Mouse (Mus musculus) thymus, postnatal 14 days (tissue): Measurements from ENCODE around the gene Shoc2.

Source experiments
- DNase-seq: peaks from one replicate; pipeline ENCODE4 v3.0.0; 2021

The Shoc2 gene

DNA sequence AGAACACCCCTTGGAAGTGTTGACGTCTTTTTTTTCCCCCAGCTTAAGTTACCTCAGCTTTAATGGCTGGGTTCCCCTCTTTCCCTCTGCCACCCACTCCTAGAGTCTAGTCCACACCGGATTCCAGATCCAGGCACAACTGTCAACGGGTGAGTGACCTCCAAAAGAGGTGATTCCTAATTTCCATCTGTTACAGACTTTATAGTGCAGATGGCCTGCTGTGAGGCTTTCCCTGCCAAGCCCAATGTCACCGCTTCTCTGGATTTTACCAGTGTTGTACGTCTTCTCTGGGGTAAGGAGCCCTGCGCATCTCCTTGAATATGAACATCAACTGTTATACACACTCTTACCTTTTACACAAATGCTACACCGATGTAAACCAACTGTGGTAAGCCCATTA lies 95.3 kb downstream of the Shoc2 start:
- DNase-seq = no peak

DNA sequence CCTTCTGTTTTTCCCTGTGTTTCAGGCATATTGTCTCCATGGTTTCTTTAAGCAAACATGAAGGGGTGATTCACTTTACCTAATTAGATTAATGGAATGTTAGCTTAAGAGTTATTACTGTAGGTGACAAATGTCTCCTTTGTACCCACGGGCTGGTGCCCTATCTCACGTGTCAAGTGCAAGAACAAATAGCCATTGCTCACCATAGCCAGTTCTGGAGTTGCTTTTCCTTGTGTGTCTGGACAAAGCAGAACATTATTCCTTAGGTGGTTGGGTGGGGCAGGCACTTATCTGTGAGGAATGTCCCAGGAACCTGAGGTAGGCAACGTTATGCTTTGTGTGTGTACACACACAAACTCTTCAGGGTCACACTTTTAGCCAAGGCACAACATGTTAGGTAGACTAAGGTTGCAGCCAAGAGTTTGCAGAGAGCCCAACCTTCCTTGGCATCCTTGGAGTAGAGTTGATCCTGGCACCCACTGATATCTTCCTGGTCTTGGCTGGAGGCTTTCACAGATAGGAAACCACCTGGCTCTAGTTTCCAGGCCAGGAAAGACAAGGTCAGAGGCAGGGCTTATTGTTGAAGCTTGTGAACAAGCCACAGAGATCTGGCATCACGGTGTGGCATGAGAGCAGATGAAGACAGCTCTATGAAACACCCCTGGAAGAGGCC lies 96.4 kb downstream of the Shoc2 start:
- no peak for DNase-seq

DNA sequence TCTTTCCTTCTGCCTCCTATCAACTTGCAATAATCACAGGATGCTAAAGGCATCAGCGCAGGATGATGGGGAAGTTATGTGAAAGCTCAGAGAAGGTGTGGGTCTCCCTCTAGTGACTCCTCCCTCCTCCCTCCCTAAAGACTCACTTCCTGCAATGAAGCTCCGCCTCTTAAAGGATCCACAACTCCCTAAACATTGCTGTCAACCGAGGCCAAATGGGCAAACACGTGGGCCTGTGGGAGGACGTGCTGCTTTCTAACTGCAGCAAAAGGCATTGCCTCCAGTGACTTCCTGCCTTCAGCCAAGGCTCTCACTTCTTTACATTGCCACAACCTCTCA lies 96.9 kb downstream of the Shoc2 start:
- DNase-seq = peak; percentile 16

DNA sequence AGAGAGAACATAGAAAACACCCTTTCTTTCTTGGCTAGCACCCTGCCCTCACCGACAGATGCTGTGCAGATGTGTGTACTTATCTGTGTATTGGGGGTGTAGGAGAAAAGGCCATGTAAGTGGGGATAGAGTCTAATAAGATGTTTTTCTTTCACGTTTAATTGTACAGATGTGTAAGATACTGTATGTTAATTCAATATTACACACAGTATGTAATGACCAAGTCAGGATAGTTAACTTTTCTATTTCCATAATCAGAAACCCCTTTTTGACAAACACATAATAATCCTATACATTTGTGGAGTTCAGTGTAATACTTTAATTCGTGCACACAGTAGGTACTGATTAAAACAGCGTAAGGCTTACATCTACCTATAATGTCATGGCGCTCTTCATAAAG lies 99.7 kb downstream of the Shoc2 start, which contains the start of gene Adra2a:
Gene Adra2a (plus strand): TSS at position 301 of the 400 bp plus-strand sequence.
- DNase-seq = no peak

DNA sequence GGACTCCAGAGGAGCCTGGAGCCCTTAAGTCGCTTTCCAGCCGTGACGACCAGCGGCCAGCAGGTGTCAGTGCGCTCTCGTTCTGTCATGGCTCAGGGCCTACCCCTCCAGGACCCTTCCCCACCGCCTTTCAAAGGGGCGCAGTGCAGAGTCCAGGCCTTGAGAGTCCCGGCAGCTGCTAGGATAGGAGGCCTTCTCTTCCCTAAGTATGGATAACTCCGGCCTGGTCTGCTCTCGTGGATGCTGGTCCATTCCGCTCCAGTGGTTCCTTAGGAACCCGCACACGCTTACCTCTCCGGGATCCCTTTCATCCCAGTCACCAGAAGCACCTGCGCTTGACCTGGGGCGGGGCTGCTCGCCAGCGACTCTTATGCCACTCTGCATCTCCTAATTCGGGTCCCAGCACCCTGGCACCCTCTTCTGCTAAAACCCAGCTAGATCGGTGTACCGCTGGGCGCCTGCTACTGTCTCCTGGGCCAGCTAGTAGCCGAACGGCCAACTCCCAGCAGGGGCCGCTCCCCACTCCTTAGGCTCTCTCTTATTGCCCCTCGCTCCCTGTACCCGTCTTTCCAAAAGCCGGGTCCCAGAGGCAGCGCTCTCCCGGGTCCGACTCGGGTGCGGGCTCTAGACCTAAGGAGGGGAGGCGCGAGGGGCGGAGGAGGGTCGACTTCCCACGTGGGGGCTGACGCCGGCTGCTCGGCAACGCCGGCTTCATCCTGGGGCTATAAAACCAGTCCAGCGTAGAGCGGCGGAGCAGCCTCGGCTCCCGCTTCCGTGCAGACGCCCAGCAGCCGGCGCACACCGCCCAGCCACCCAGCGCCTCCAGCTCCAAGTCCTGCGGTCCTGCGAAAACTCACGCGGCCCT lies 100.6 kb downstream of the Shoc2 start:
- DNase-seq = peak; percentile 61

DNA sequence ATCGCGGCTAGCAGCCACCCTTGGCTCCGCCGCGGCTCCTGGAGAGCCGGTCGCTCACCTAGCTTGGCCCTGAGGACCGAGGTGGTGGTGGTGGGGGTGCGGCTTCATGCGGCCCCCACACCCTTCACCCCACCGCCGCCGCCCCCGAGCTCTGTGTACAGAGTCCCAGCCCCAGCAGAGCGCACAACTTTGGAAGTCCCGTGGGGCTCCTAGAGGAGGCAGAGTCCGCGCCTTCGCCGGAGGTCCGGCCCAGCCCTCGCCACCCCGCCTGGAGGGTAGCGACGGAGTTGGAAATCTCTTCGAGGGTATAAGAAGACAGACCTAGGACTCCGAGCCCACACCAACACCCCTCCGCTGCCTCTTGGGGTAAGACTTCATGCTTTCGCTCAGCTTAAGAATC lies 101.3 kb downstream of the Shoc2 start:
- peak; percentile 13 for DNase-seq

DNA sequence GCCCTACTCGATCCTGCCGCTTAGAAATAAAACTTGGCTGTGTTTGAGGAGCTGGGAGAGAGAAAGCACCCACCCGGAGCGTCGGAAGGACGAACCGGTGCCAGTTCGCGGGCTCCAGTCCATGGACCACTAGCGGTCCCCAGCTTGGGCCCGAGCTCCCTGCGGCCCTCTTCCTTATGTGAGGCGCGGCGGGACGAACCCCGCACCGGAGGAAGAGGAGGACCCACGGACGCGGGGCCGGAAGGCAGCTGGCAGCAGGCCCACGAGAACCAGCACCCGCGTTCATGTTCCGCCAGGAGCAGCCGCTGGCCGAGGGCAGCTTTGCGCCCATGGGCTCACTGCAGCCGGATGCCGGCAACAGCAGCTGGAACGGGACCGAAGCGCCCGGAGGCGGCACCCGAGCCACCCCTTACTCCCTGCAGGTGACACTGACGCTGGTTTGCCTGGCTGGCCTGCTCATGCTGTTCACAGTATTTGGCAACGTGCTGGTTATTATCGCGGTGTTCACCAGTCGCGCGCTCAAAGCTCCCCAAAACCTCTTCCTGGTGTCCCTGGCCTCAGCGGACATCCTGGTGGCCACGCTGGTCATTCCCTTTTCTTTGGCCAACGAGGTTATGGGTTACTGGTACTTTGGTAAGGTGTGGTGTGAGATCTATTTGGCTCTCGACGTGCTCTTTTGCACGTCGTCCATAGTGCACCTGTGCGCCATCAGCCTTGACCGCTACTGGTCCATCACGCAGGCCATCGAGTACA lies 102.0 kb downstream of the Shoc2 start:
- peak; percentile 22 for DNase-seq

DNA sequence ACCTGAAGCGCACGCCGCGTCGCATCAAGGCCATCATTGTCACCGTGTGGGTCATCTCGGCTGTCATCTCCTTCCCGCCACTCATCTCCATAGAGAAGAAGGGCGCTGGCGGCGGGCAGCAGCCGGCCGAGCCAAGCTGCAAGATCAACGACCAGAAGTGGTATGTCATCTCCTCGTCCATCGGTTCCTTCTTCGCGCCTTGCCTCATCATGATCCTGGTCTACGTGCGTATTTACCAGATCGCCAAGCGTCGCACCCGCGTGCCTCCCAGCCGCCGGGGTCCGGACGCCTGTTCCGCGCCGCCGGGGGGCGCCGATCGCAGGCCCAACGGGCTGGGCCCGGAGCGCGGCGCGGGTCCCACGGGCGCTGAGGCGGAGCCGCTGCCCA lies 102.6 kb downstream of the Shoc2 start:
- peak; percentile 11 for DNase-seq

DNA sequence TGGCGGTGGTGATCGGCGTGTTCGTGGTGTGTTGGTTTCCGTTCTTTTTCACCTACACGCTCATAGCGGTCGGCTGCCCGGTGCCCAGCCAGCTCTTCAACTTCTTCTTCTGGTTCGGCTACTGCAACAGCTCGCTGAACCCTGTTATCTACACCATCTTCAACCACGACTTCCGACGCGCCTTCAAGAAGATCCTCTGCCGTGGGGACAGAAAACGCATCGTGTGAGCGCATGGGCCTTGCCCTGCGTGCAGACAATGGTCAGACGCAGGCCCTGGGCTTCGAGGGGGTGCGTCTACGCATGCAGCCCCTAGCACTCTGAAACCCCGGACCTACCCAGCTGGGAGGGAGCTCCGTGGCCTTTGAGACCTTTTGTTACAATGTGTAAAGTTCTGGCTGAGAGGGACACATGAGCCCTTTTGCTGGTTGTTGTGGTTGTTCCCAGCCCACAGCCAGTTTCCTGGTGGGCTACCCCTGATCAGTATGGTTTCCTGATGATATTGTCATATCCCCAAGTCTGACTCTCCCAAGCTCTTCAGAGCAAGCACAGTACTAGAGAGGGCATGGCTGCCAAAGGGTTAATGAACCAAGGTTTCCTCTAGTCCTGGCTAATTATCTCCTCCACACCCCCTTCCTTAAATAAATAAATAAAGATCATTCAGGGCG lies 103.4 kb downstream of the Shoc2 start:
- no peak for DNase-seq

DNA sequence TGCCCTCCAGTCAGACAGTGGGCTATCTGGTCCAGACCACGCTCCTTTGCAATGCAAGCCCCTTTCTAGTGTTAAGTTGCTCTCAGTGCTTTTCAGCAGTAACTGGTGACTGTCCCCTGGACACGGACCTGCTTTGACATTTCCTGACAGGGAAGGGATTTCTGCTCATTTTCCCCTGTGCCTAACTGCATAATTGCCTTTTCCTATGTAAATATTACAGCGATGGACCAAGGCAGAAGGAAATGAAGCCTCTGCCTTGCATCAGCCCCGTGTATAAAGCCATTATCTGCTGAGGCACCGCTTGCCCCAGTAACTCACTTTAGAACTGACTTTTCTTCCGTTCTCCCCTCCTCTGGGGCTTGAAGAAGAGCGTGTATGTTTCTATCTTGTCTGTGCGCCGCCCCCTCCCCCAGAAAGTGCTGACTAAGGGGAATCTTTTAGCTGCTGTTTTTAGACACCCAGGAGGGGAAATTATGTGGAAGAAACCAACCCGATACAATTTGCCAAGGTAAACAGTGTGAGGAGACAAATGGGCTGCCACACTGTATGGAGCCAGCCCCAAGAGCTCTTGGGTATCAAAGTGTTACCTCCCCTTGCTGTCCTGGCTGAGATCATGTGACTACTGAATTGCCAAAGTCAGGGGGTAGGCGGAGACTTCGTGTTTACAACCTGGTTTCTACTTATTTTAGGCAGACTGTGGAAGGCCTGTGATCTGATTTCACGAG lies 104.2 kb downstream of the Shoc2 start:
- no peak for DNase-seq

DNA sequence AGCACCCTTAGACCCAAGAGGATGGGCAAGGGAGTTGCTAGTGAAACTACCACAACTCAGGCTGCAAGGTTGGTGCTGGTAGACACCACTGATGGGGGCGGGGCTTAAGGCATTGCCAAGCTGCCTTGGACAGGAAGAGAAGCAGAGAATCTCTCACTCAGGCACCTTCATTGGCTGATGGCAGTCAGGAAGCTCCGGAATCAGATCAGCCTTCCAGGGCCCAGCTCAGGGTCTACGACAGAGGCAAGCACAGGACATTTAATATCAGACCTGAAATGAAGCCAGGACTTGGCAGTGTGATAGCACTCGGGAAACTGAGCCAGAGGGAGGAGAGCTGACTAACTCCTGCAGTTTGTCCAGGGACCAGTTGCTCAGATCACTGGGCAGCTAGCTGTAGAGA lies 107.5 kb downstream of the Shoc2 start:
- DNase-seq = peak; percentile 27

DNA sequence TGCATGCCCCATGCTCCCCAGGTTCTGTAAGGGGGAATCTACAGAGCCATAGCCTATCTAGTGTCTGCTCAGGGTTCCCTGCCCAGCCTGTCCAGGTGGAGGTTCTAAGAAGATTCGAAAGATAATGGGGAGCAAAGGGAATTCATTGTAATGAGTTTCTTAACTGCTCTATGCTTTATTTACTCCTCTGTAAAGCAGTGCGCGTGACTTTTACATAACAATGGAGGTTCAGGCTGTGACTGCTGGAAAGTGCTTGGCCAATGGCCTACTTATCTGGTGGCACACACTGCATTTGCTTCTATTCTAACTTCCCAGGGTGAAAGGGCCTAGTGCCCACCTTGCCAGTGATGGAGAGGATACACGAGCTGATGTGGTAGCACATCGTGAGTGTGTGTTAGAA lies 111.7 kb downstream of the Shoc2 start:
- no peak for DNase-seq

DNA sequence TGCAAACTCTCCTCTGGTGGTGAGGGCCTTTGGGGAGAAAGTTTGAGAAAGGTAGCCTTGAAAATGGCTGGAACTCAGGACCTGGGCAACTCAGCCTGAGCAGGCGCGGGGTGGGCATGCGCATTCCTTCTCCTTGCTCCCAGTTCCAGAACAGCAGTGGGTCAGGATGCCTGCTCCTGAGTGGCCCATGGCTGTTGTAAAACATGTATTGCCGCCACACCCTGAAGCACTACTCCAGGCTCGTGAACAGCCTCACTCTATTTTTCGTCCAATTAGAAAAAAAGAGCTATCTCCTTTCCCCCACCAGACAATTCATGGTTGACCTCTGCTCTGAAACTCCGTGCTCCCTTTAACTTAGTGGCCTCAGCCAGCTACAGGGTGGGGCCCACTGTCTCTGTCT lies 124.3 kb downstream of the Shoc2 start:
- no peak for DNase-seq

DNA sequence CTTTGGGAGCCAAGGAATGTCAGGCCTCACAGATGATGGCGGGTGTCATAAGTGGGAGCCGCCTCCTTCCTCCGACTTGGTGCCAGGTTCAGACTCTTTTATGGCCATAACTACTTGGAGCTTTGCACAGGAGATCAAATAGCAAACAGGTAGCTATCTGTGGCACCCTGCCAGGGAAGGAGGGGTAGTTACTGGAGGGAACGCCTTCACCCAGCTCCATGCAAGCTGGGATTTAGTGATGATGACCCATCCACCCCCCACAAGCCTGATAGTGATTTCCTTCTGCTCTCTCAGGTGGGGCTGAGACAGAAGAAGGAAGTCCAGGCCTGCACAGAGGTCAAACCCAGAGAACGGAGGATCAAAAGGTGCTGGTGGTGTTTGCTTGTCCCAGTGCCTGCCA lies 126.4 kb downstream of the Shoc2 start:
- DNase-seq = no peak

DNA sequence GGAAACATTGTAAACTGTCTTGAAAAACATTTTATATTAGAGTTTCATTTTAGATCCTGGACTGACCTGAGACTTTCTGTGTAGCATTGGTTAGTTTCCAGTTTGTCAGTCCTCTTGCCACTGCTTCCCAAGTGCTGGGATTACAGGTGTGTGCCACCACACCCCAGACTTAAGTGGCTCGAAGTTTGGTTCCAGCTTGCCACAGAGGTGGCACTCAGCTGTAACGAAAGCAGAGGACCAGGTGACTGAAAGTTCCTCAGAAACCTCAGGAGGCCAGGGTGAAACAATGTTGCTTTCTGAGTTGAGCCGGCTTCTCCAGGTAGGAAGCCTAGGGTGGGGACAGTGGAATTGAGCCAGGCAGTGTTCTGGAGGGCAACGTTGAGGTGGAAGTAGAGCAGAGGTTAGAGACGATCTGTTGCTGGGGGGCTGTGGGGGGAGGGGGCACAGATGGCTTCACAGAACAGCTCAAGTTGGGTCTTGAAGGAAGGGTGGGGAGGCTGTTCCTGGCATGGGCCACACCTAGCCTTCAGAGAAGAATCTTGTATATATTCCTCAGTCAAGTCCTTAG lies 128.2 kb downstream of the Shoc2 start:
- DNase-seq = no peak

DNA sequence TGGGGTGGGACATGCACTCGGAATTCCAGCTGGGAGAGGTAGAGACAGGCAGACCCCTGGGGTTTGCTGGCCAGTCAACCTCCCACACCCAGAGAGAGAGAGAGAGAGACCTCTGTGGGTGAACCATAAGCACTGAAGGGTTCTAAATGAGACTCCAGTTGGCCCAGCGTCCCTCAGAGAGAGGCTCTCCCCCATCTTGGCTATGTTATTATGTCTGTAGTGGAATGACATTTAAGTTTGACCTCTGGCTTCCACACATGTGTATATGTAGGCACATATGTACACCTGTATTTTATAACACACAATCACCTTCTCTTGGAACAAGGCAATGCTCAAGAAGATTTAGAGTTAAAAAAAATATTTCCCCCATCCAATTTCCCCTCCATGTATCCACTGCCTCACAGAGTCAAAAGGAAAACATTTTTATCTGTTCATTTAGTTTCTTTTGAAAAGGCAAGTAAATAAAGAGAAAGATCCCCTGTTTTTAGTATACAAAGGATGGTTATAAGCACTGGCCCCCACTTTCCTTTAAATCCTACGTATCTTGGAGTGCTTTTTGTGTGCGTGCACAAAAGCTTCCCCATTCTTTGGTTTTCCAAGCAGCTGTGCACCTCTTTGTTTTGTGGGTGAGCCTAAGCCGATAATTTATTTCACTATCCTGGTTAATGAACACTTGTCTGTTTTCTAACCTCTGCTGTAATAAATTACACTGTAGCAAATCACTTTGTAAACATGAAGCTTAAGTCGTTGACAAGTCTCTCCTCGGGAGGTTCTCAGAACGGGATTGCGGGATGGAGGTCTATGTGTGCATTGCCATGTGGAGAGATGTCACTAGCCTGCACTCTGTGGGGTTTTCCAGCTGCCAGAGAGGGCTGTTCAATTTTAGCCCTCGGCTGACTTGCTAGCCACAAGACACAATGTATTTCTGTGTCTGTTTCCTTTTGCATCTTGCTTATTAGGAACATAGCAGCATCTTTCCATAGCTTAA lies 132.6 kb downstream of the Shoc2 start:
- DNase-seq = no peak

DNA sequence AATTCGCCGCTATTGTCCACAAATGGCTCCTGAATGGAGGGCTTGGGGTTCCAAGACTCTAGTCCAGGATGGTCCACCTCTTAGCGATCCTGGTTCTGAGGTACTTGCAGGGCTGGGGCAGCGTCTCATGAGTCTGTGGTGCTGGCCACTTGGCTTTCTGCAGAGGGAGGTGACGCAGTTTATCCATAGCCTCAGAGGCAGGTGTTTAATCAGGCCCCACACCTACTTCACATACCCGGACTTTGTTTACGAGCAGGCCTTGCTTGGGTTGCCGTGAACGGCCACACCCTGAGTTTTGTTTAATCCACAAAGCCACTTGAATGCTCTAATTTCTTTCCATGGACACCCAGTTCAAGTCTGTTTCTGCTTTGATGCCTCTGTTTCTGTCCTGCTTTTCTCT lies 137.2 kb downstream of the Shoc2 start:
- no peak for DNase-seq

DNA sequence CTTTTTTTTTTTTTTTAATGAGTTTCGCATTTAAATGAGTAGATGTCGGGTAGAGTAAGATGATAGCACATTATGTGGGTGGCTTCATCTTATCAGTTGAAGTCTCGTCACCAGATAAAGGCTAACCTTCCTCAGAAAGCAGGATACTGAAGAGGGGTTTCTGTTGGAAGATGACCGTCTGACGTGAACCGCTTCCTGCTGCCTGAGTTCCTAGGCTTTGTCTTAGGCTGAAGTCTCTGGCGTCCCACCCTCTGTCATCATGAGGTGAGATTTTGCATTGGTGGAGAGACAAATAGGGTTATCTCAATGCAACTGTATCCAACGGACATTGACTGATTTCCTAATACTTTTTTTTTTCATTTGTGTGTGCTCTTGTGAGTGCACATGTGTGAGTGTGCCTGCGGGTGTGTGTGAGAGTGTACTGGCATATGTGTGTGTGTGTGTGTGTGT lies 137.6 kb downstream of the Shoc2 start:
- DNase-seq = no peak
